Mouse (Mus musculus): ENCODE data around the gene Armc6.

Gene Armc6

DNA sequence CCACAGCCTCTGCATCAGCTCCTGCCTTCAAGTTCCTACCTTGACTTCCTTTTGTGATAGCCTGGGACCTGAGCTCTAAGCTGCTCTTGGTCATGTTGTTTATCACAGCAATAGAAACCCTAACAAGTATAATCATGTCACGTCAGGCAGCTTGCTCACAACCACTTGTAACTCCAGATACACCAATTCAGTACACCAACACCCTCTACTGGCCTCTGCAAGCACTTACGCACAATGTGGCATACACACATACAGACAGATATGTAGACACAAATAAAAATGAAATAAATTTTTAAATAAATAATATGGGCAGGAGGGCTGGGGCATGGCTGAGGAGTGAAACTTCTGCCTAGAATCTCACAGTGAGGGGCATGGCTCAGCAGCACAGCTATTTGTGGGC lies 38.5 kb downstream of the Armc6 start:
- in situ Hi-C loops (cut with MboI, MseI), result no loop called here

GRCm38 (mm10) chr8:70194191-70194590 lies 40.1 kb downstream of the Armc6 start:
- in situ Hi-C loops (cut with MboI, MseI), result no loop called here

DNA sequence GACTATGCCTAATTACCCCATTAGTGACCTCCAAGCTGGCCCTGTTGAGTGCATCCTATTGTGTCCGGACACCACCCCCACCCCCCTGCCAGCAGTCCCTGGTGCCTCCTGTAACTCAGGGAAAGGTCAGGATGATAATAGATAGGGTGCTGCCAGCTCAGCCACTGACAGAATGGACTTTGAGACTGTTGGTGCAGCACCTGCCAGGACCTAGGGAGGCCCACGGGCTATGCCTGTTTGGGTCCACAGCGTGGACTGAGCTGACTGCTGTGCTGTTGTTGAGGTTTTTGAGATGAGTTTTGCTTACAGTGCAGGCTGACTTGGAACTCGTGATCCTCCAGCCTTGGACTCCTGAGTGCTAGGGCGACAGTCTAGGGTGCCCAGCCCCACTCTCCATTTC lies 41.0 kb downstream of the Armc6 start:
- in situ Hi-C loops (cut with MboI, MseI), result no loop called here

DNA sequence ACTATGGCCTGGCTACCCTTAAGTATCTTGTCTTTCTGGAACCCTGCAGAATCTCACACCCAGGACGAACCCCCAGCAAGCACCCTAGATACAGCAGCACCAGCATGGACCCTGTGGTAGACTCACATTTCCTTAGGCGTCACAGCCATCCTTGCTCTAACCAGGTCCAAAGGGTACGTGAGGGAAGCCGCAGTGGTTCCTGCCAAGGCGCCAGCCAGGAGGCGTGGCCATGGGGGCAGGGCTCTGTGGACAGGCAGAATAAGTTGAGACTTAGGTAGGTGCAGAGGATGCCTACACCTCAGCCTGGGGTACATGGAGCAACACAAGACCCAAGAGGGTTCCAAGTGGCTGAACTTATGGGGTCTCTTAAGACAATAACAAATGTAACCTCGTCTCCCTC lies 45.6 kb downstream of the Armc6 start:
- in situ Hi-C loops (cut with MboI, MseI), result no loop called here

DNA sequence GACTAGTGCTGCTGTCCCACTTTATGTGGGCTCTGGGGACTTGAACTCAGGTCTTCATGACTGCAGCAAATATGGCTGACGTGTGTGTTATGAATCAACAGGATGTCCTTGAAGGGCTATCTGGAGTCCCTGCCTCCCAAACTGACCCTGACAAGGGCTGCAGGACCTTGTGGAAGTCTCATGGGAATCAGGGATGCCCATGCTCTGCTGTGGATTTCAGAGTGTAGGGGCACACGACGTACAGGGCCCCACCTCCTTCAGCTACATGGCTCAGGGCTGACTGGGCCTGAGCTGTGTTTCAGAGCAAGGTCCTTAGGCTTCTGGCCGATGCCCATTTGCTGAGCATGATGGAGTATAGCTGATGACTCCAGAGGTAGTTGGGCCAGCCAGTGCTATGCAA lies 51.1 kb downstream of the Armc6 start:
- in situ Hi-C loops (cut with MboI, MseI), result no loop called here

DNA sequence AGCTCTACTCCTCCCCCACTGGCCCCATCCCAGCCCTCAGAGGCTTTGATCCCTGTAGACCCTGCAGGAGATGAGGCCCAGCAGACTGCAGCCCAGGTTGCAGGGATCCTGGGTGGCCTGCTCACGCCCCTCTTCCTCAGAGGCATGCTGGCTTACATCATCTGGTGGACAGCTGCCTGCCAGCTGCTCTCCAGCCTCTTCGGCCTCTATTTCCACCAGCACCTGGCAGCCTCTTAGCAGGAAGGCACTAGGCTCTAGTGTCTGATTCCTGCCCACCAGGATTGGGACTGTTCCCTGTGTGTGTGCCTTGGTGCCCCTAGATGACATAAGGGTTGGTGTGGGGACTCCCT lies 52.4 kb downstream of the Armc6 start:
- in situ Hi-C loops (cut with MboI, MseI), result no loop called here

- in situ Hi-C loops (cut with MboI, MseI), result no loop called here
These were observed 52.9 kb downstream of the Armc6 start for GRCm38 (mm10) chr8:70181212-70181902.

DNA sequence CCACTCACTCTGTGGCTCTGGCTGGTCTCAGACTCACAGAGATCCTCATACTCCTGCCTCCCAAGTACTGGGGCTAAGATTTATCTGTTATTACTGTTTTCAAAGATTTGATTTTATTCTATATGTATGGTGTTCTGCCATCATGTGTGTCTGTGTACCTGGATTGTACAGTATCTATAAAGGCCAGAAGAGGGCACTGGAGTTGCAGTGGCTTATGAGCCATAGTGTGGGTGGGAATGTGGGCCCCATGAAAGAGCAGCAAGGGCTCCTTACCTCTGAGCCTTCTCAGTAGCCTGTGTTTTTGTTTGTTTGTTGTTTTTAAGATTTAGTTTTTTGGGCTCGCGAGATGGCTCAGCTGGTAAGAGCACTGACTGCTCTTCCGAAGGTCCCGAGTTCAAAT lies 55.2 kb downstream of the Armc6 start:
- in situ Hi-C loops (cut with MboI, MseI), result no loop called here

DNA sequence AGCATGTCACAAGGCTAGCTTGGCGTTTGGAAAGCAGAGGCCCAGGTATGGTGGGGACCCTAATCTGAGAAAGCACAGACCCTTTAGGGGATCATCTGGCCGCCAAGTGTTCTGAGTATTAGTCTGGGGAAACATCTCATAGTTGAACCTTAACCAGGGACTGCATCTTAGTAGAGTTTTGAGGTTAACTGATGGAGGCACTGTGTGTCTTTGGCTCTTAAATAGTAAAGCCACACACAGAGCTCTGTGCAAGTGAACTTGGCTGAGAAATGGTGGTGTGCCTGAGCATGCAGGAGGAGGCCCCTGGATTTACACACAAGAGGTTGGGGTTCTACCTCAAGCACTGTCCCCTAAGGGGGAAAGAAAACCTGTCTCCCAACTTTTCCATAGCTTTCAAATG lies 56.0 kb downstream of the Armc6 start:
- in situ Hi-C loops (cut with MboI, MseI), result no loop called here

DNA sequence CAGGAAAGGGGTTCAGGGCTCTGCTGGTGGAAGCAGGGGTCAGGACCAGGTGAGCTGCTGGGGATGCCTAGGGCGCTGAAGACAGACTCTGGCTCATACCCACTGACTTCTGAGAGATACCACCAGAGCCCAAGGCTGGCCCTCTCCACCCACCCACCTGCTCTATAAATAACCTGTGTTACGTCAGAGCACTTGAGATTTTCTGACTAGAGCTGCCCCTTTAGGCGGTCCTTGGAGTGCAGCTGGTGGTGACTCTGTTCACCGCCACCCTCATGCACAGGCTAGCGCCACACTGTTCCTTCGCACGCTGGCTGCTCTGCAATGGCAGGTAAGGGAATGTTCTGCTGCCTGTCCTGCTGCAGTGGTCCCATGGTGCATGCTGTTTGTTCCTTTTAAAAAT lies 60.2 kb downstream of the Armc6 start:
- in situ Hi-C loops (cut with MboI, MseI), result no loop called here

- in situ Hi-C loops (cut with MboI, MseI), result no loop called here
These were observed 60.9 kb downstream of the Armc6 start for GRCm38 (mm10) chr8:70173320-70173719.

DNA sequence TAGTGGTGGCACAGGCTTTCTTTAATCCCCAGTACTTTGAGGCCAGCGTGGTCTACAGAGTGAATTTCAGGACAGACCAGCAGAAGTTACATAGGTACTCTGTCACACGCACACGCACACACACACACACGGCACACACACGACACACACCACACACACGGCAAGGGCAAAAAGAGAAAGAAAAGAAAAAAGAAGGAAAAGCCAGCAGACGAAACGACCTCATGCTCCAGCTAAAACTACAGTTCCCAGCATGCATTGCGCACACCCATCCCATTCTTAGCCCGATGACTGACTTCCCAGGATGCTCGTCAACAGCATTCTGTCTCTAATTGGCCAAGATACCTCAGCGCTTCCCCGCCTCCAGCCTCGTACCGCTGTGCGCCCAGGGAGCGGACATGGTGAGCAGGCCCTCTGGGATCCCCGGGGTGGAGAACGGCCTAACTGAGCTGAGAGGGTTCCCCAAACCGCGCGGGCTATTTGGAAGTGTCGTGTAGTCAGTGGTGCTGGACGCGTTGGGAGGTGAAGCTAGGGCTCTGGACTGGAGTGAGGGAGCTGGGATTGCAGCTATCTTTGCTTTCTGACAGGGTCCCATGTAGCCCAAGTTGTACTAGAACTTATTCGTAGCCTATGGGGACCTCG lies 62.1 kb downstream of the Armc6 start, which contains the start of gene Tmem161a:
Gene Tmem161a, plus strand, starts transcription at position 314 of the 639 bp plus-strand sequence.
- in situ Hi-C loops (cut with MboI, MseI), result no loop called here

- in situ Hi-C loops (cut with MboI, MseI), result no loop called here
These were observed 63.0 kb downstream of the Armc6 start for GRCm38 (mm10) chr8:70171240-70171639.

GRCm38 (mm10) chr8:70170748-70171147 lies 63.5 kb downstream of the Armc6 start:
- in situ Hi-C loops (cut with MboI, MseI), result no loop called here

All from T-helper 1 cell (primary cell).